Mouse (Mus musculus) heart, postnatal 0 days (tissue): ENCODE data around the gene Npm3.

Experiments
- CTCF ChIP-seq: IDR thresholded peaks from 2 replicates; pipeline ENCODE4 v1.5.1; 2016; ENCODE audit warnings: antibody characterized with exemption, control low read depth, low read depth
- EP300 ChIP-seq: IDR thresholded peaks from 2 replicates; pipeline ENCODE4 v1.6.1; 2016; ENCODE audit warnings: antibody characterized with exemption, low read depth

GRCm38 (mm10) chr19:45745344-45746152, 3.8 kb downstream of the Npm3 start:
- no peak for TF ChIP-seq CTCF
- TF ChIP-seq EP300: no peak
